Mouse (Mus musculus) adrenal gland, adult 2 months (tissue): Measurements from ENCODE around the gene Glrx. TPM values are rescaled to one million over a fixed set of nuclear protein-coding genes. Genes with fewer than 3 reads are reported as not detected.
"Not testable (repeated sequence)": the region's sequence is repeated elsewhere in the genome, so short reads cannot be mapped to it uniquely, and the experiment has no call there.

Source experiments
- DNase-seq: peaks from one replicate; pipeline ENCODE4 v3.0.0; 2021
- polyA plus RNA-seq: library from polyadenylated mRNA; depleted of rRNA; stranded (reverse); fragments of >200 nt; gene quantifications from 2 replicates; pipeline ENCODE4 v1.2.3, GENCODE M21; 2012
- total RNA-seq, 2 experiments: library from RNA; stranded (reverse); gene quantifications; 2 replicates each; pipeline ENCODE4 v1.2.3; 2021

Gene Glrx
- total and polyA plus RNA-seq, 3 experiments = 6.3 to 30.0 (median 25.9) TPM

GRCm38 (mm10) chr13:75833499-75833898 lies 6.2 kb upstream of the Glrx start:
- no peak for DNase-seq

GRCm38 (mm10) chr13:75835461-75835860 lies 4.2 kb upstream of the Glrx start:
- DNase-seq = no peak

- DNase-seq = no peak
These were observed 1.2 kb upstream of the Glrx start for GRCm38 (mm10) chr13:75838506-75838905.

- DNase-seq = no peak
These were observed 1.2 kb downstream of the Glrx start for GRCm38 (mm10) chr13:75840752-75841285.

GRCm38 (mm10) chr13:75841950-75842349 lies 2.3 kb downstream of the Glrx start:
- DNase-seq = no peak

- DNase-seq = no peak
These were observed 3.7 kb downstream of the Glrx start for GRCm38 (mm10) chr13:75843331-75843730.

GRCm38 (mm10) chr13:75843993-75844683 lies 4.5 kb downstream of the Glrx start:
- no peak for DNase-seq

GRCm38 (mm10) chr13:75844833-75845518 lies 5.3 kb downstream of the Glrx start:
- no peak for DNase-seq

- DNase-seq = no peak
These were observed 6.0 kb downstream of the Glrx start for GRCm38 (mm10) chr13:75845519-75846166.

- DNase-seq = no peak
These were observed 7.4 kb downstream of the Glrx start for GRCm38 (mm10) chr13:75847027-75847426.

- DNase-seq = no peak
These were observed 12.4 kb downstream of the Glrx start for GRCm38 (mm10) chr13:75852027-75852426.

- DNase-seq = no peak
These were observed 13.4 kb downstream of the Glrx start for GRCm38 (mm10) chr13:75853118-75853517.

- no peak for DNase-seq
These were observed 19.7 kb downstream of the Glrx start for GRCm38 (mm10) chr13:75859264-75859844.

GRCm38 (mm10) chr13:75865486-75866184 lies 26.0 kb downstream of the Glrx start:
- no peak for DNase-seq

GRCm38 (mm10) chr13:75867876-75868275 lies 28.2 kb downstream of the Glrx start:
- no peak for DNase-seq

- no peak for DNase-seq
These were observed 35.1 kb downstream of the Glrx start for GRCm38 (mm10) chr13:75874608-75875376.

- not testable (repeated sequence) for DNase-seq
These were observed 36.5 kb downstream of the Glrx start for GRCm38 (mm10) chr13:75876188-75876587.

GRCm38 (mm10) chr13:75876592-75876991 lies 36.9 kb downstream of the Glrx start:
- DNase-seq = no peak

GRCm38 (mm10) chr13:75877907-75878306 lies 38.2 kb downstream of the Glrx start:
- DNase-seq = peak; percentile 37

GRCm38 (mm10) chr13:75879756-75880155 lies 40.1 kb downstream of the Glrx start:
- DNase-seq = no peak

- DNase-seq = no peak
These were observed 40.8 kb downstream of the Glrx start for GRCm38 (mm10) chr13:75880501-75880900.
